Mouse (Mus musculus) heart, embryonic 11.5 days (tissue): Measurements from ENCODE around the gene Dpf3. TPM values are rescaled to one million over a fixed set of nuclear protein-coding genes. Genes with fewer than 3 reads are reported as not detected.

Experiments used
- ATAC-seq: fragments of 200-750 bp; cut with Nextera tagmentation; replicated peaks from 2 replicates; pipeline ENCODE4 v1.8.0; 2017; ENCODE audit warnings: moderate library complexity; ENCODE audit not compliant: insufficient number of reproducible peaks, low FRiP score, low TSS enrichment
- H3K27ac ChIP-seq: fragments of 300-500 bp; sonication (generic); 2 replicates; pipeline ENCODE4 v1.5.1; 2014; ENCODE audit warnings: mild to moderate bottlenecking, low read depth, low read length
- H3K27me3 ChIP-seq: fragments of 300-500 bp; sonication (generic); 2 replicates; pipeline ENCODE4 v1.6.1; 2014; ENCODE audit warnings: mild to moderate bottlenecking, low read length, mixed read lengths; ENCODE audit not compliant: control insufficient read depth, insufficient read depth
- H3K36me3 ChIP-seq: fragments of 300-500 bp; sonication (generic); 2 replicates; pipeline ENCODE4 v1.6.1; 2014; ENCODE audit warnings: mild to moderate bottlenecking, low read length, moderate library complexity, mixed read lengths; ENCODE audit not compliant: control insufficient read depth, insufficient read depth
- H3K4me1 ChIP-seq: fragments of 300-500 bp; sonication (generic); 2 replicates; pipeline ENCODE4 v1.6.1; 2014; ENCODE audit warnings: low read length; ENCODE audit not compliant: control insufficient read depth, insufficient read depth
- H3K4me2 ChIP-seq: fragments of 300-500 bp; sonication (generic); 2 replicates; pipeline ENCODE4 v1.6.1; 2014; ENCODE audit warnings: mild to moderate bottlenecking, moderate library complexity
- H3K4me3 ChIP-seq: fragments of 300-500 bp; sonication (generic); 2 replicates; pipeline ENCODE4 v1.5.1; 2014; ENCODE audit warnings: low read depth, low read length
- H3K9ac ChIP-seq: fragments of 300-500 bp; sonication (generic); 2 replicates; pipeline ENCODE4 v1.6.1; 2014; ENCODE audit warnings: mild to moderate bottlenecking, low read depth, low read length, moderate library complexity
- H3K9me3 ChIP-seq: fragments of 300-500 bp; sonication (generic); replicated peaks from 2 replicates; pipeline ENCODE4 v1.6.1; 2016; ENCODE audit warnings: low read length; ENCODE audit not compliant: control insufficient read depth
- whole genome bisulfite sequencing: fragments of 180-500 bp; shearing (Covaris S2); extraction: QIAGEN DNeasy Blood & Tissue Kit; methylation state at CpG from one replicate; pipeline ENCODE4 v1.1.7; 2014; ENCODE audit not compliant: insufficient replicate concordance; 5-methylcytosine and 5-hydroxymethylcytosine counted together
- polyA plus RNA-seq: library from polyadenylated mRNA; unstranded; fragments of >200 nt; fragmentation: Nextera tagmentation; extraction: Ambion mirVana; gene quantifications from 2 replicates; pipeline ENCODE4 v1.2.1, GENCODE M21; 2014

The Dpf3 gene
- polyA plus RNA-seq, 1 experiment from 2014 or later = 29.7 TPM

DNA sequence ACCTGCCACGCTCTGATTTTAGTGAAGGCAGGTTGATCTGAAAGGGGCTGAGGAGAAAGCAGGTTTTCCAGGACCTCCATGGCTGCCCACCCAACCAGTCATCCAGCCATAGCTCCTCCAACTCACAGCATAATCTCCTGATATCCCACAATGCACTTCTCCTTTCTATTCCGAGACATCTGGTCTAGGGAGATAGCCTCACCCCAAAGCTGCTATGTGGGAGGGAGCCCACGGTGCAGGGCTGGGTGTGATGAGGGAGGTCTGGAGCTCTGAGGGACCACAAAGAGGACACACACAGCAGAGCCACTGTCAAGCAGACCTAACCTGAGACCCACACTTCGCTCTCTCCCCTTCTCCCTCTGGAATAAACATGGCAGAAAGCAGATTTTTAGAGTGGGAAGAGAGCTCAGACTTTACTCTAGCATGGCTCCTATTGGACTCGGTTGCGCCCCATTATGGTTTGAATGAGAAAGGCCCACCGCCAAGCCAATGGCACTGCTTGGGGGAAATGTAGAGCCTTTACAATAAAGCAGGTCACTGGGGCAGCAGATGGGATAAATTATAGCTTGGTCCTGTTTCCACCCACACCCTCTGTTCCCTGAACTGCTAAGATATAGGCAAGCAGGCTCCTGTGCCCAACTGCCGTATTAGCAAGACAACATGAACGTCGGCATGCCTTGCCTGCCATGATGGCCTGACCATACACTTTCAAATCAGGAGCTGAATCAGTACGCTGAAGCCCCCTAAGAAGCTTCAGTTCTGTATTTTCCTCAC, 178.3 kb downstream of the Dpf3 start:
- H3K9ac ChIP-seq = no peak overlapping the region
- H3K27me3 ChIP-seq = no peaks in the 10 kb centered on the region
- peak overlapping the region; percentile 41; the same call in 1 of the 2 replicates for H3K27ac ChIP-seq
- H3K4me3 ChIP-seq = no peak overlapping the region
- H3K4me1 ChIP-seq = peaks cover 9% of the 10 kb centered on the region; the same call in 1 of the 2 replicates
- 79% methylated on average over 11 of the region's 11 CpGs for WGBS
- no peaks in the 10 kb centered on the region for H3K9me3 ChIP-seq
- H3K4me2 ChIP-seq = peak overlapping the region; percentile 19; the same call in 1 of the 2 replicates
- ATAC-seq = peak; percentile 85
- H3K36me3 ChIP-seq = no peaks in the 10 kb centered on the region

DNA sequence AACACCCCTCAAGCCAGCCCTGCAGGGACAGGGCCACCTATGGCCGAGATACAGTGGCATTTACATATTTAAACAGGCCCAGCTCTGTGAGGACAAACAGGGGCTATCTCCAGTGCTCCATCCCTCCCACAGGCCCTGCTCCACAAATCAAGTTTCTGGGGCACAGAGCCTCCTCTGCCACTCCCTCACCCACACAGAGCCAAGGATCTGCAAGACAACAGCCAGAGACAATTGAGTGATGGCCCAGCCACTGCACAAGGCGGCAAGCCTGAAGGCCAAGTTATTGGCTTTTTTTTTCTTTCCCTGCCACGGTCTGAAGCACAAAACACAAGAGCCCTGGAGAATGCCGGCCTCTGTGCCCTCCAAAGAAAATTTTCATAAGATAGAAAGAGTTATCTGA, 178.9 kb downstream of the Dpf3 start:
- WGBS = 66% methylated on average over 4 of the region's 4 CpGs
- H3K27ac ChIP-seq = peak overlapping the region; percentile 41; the same call in 1 of the 2 replicates
- no peaks in the 10 kb centered on the region for H3K27me3 ChIP-seq
- peaks cover 15% of the 10 kb centered on the region for H3K4me1 ChIP-seq
- H3K4me3 ChIP-seq = no peak overlapping the region
- no peaks in the 10 kb centered on the region for H3K36me3 ChIP-seq
- ATAC-seq = peak; percentile 75
- peak overlapping the region; percentile 19; the same call in 1 of the 2 replicates for H3K4me2 ChIP-seq
- no peaks in the 10 kb centered on the region for H3K9me3 ChIP-seq
- H3K9ac ChIP-seq = no peak overlapping the region

DNA sequence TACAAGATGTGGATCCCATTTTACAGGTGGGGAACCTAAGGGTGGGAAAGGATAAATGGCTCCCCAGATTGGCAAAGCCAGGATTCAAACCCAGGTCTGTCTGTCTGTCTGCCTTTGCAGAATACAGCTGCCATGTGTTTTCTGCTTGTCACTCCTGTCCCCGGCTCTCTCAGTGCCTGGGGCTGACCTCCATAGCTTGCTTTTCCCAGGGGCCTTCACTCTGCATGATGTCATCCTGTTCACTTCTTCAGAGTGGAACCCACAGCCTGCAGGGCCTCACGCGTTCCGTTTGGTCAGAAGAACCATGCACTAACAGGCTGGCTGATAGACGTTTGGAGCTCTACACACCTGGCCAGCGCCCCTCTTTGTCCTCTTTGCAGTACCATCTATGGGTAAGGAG, 184.3 kb downstream of the Dpf3 start:
- H3K4me3 ChIP-seq = no peak overlapping the region
- H3K36me3 ChIP-seq = no peaks in the 10 kb centered on the region; the same call in 1 of the 2 replicates
- peaks cover 27% of the 10 kb centered on the region for H3K4me1 ChIP-seq
- 0 out of 2 replicates have a peak overlapping the region, but pooled peaks have one; percentile 17 for H3K4me2 ChIP-seq
- H3K27ac ChIP-seq = peak overlapping the region; percentile 76
- WGBS = 52% methylated on average over 6 of the region's 6 CpGs
- H3K9ac ChIP-seq = no peak overlapping the region
- H3K9me3 ChIP-seq = no peaks in the 10 kb centered on the region
- no peak for ATAC-seq
- no peaks in the 10 kb centered on the region for H3K27me3 ChIP-seq

DNA sequence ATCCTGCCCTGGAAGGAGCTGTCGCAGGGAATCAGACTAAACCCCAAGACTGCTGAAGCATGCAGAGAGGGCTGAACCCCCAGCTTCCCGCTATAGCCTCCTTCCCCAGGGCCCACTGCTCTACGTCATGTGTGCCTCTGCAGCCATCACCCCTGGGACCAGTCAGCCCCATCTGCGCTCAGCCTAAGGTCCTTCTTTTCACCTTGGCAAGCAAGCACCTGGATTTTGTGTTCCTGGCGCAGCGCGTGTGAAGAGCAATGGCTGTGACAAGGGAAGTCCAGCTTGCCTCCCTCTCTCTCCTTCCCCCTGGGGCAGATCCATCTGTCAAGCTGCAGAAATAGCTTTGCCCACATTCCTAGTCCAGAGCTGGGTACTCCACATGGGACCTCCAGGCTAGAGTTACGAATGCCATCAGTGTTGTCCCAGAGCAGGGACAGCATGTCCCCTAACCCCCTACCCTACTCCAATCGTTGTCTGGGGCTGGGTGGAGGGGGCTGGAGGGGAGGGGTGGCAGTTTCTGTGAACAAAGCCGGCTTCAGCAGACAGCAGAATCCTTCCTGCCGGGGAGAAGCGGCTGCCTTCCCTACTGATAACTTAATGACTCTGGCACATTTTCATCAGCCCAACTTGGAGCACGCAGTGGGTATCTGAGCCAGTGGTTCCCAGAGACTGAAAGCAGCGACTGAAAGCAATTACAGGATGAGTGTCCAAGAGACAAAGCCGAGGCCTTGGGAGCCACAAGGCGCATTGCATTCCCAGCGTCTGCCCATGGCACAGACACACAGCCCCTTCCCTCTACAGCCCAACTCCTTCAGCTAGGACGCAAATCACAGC, 185.0 kb downstream of the Dpf3 start:
- peak overlapping the region; percentile 76 for H3K27ac ChIP-seq
- peaks cover 27% of the 10 kb centered on the region for H3K4me1 ChIP-seq
- no peaks in the 10 kb centered on the region for H3K9me3 ChIP-seq
- WGBS = 32% methylated on average over 18 of the region's 18 CpGs
- ATAC-seq = no peak
- peak overlapping the region; percentile 17; the same call in 1 of the 2 replicates for H3K4me2 ChIP-seq
- no peak overlapping the region for H3K4me3 ChIP-seq
- H3K9ac ChIP-seq = no peak overlapping the region
- no peaks in the 10 kb centered on the region for H3K27me3 ChIP-seq
- no peaks in the 10 kb centered on the region; the same call in 1 of the 2 replicates for H3K36me3 ChIP-seq

DNA sequence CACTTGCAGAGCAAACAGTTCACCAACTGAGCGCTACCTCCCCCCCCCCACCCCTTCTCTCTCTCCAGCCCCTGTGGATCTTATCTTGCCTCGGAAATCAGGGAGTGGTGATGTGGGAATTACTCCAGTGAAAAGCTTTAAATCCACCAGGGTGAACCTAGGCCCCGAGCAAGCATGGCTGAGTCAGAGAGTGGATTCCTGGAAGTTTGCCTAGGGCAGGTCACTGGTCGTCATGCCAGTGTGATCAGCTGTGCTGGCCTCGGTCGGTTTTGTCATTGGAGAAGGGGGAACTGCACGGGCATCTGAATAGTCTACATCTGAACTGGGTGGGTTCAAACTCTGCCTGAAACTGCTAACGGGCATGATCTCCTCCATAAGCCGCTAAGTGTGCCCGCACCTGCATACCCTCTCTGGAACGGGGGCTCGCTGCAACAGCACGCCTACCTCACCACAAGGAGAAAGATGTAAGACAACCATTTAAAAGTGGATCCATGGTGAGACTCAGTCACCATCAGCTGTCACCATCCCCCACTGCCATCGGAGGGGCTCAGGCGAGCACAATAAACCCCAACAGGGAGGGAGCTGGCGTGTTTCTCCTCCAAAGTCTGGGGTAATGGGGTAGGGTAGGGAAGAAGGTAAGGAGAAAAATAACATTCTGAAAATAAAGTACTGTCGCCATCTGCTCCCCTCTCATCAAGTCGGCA, 185.7 kb downstream of the Dpf3 start:
- ATAC-seq = no peak
- H3K36me3 ChIP-seq = no peaks in the 10 kb centered on the region; the same call in 1 of the 2 replicates
- no peak overlapping the region for H3K27ac ChIP-seq
- no peak overlapping the region for H3K4me3 ChIP-seq
- 73% methylated on average over 18 of the region's 18 CpGs for WGBS
- peaks cover 27% of the 10 kb centered on the region for H3K4me1 ChIP-seq
- no peak overlapping the region for H3K9ac ChIP-seq
- H3K27me3 ChIP-seq = no peaks in the 10 kb centered on the region
- H3K9me3 ChIP-seq = no peaks in the 10 kb centered on the region
- H3K4me2 ChIP-seq = no peak overlapping the region

DNA sequence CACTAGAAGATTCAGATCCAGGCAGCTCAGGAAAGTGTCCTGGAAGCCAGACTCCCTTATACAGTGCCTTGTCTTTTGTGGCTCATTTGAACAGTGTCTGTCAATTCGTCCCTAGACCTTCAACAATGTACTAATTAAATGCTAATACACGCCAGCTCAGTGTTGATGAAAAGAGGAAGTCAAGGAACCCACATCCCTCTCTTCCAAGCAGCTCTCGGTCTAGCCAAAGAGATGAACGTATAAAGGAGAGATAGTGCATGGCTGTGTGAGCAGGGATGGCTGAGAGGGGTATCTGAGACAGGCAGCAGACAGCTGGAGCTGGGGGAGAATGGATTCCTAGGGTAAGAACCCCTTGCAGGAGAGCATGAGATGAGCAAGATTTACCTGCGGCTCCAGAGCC, 189.2 kb downstream of the Dpf3 start:
- no peak for ATAC-seq
- no peak overlapping the region for H3K4me2 ChIP-seq

DNA sequence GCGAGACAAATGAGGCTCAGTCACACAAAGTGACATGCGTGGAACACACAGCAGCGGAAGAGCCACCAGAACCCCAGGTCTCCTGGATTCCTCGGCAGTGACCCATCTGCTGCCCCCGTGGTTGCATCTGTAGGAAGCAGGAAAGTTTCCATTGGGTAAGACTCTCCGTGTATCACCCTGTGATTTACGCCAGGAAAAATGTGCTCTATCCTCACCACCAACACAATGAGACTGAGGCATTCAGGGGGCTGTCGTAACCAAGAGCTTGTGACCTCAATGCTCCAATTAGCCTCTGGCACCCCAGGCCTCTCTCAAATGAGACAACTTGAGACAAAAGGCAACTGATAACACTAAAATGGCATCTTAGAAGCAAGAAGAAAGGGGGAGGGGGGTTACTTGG, 192.5 kb downstream of the Dpf3 start:
- no peak overlapping the region for H3K4me3 ChIP-seq
- no peak overlapping the region for H3K9ac ChIP-seq
- H3K4me2 ChIP-seq = no peak overlapping the region
- no peaks in the 10 kb centered on the region for H3K27me3 ChIP-seq
- no peaks in the 10 kb centered on the region; the same call in 1 of the 2 replicates for H3K36me3 ChIP-seq
- no peak for ATAC-seq
- no peak overlapping the region for H3K27ac ChIP-seq
- H3K4me1 ChIP-seq = peaks cover 10% of the 10 kb centered on the region; the same call in 1 of the 2 replicates
- WGBS = 51% methylated on average over 8 of the region's 8 CpGs
- H3K9me3 ChIP-seq = no peaks in the 10 kb centered on the region

More for the DNA sequence above, 189.2 kb downstream of the Dpf3 start:
- no peak overlapping the region for H3K4me3 ChIP-seq
- H3K27ac ChIP-seq = no peak overlapping the region
- no peak overlapping the region for H3K9ac ChIP-seq
- 81% methylated on average over 5 of the region's 5 CpGs for WGBS
- no peaks in the 10 kb centered on the region for H3K27me3 ChIP-seq
- H3K4me1 ChIP-seq = peaks cover 25% of the 10 kb centered on the region
- no peaks in the 10 kb centered on the region for H3K9me3 ChIP-seq
- H3K36me3 ChIP-seq = no peaks in the 10 kb centered on the region; the same call in 1 of the 2 replicates

DNA sequence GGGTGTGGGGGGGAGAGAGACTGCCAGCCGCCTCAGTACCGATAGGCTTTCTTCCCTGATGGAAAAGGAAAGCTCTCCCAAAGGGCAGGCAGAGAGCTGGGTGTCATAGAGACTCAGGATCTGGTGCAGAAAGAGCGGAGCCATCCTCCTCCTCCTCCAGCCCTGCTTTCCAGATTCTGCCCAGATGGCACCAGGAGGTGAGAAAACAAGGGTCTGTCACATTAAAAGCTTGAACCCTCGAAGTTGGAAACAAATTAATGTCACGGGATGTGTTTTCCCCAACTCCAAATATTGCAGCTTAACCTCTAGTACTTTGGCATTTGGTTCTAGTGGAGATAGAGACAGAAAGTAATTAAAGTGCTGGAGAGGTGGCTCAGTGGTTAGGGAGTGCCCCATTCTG, 195.6 kb downstream of the Dpf3 start:
- no peaks in the 10 kb centered on the region for H3K9me3 ChIP-seq
- 47% methylated on average over 5 of the region's 5 CpGs for WGBS
- H3K27ac ChIP-seq = no peak overlapping the region; the same call in 1 of the 2 replicates
- H3K4me1 ChIP-seq = peaks cover 10% of the 10 kb centered on the region; the same call in 1 of the 2 replicates
- no peak overlapping the region for H3K9ac ChIP-seq
- H3K4me3 ChIP-seq = no peak overlapping the region
- no peak overlapping the region for H3K4me2 ChIP-seq
- H3K27me3 ChIP-seq = no peaks in the 10 kb centered on the region
- ATAC-seq = 0 out of 2 replicates have a peak, but pooled peaks have one; percentile 18
- H3K36me3 ChIP-seq = no peaks in the 10 kb centered on the region
